Mouse (Mus musculus) gastrocnemius, postnatal 4 days (tissue): ENCODE measurements around the gene Galnt17. TPM values are rescaled to one million over a fixed set of nuclear protein-coding genes. Genes with fewer than 3 reads are reported as not detected.

Experiments used
- DNase-seq, 2 experiments: peaks; one replicate each; pipeline ENCODE4 v3.0.0; 2021 to 2022; ENCODE audit warnings: low spot score in 2 of 2, mixed read lengths in 2 of 2
- long read RNA-seq, 2 experiments: library from polyadenylated mRNA; stranded (forward); transcript quantifications; one replicate each; pipeline ENCODE4 v2.0.0; 2021
- total RNA-seq, 2 experiments: library from RNA; stranded (reverse); gene quantifications; 2 replicates each; pipeline ENCODE4 v1.2.3; 2021

The Galnt17 gene
- 10 to 100 TPM; 28.2 to 31.5 TPM for total RNA-seq
- long read RNA-seq, experiment 1, full-length matches to known transcripts, result 2 of 7 reads
- long read RNA-seq, experiment 1, partial matches to known transcripts, result 1 of 7 reads
- long read RNA-seq, experiment 1, other reads (novel, unspliced or antisense), result 4 of 7 reads
- long read RNA-seq, experiment 2, partial matches to known transcripts, result 3 of 8 reads
- long read RNA-seq, experiment 2, other reads (novel, unspliced or antisense), result 4 of 8 reads

DNA sequence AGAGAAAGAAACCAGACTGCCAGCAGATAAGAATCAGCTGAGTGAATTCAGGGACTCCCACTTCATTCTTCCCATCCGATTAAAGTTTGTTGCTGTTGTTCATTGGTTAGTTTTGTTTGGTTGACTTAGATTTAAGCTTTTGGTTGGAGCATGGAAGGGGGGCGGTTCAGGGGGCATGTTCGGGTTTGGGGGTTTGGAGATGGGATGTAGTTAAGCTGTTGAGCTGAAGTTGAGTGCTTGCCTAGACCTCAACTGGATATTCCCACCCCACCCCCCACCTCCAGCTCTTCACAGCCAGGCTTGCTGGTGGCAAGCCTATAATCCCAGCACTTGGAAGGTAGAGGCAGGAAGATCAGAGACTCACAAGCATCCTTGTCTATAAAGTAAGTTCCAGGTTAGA, at the start of gene Galnt17:
Galnt17 (minus strand) TSS at position 101 of the 400 bp plus-strand sequence.
- DNase-seq, result no peak

DNA sequence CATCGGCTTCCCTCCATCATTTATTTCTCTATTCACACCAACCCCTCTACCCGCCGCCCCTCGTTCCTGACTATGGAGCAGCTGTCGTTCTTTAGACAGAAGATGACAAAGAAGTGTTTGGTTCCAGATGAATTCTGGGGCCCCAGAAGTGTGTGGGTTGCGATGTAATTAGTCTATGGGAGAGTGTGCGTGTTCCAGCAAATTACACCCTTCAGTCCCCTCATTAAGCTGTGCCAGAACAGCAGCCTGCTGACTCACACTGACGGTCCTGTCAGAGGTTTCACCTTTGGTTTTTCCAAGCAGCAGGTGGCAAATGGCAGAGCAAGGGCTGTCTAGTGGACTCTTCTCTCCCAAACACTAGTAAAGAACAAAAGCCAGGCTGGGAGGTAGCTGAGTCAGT, 26.2 kb upstream of the Galnt17 start:
- DNase-seq, result no peak

DNA sequence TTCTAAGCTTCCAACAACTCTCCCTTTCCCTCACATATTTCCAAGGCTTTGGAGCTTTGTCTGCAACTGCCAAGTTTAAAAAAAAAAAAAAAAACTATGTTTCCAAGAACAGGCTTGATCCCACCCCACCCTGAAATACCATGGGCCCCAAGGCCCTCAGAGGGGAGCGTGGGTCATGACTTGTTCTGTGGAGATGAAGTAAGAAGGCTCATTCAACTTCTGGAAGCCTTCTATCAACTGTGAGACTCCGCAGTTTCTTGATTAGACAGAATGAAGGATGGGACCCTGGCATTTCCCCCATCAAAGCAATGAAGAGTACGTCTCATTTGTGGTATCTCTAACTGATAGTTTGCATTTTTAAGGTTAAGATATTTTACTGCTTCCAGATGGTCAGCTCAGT, 13.0 kb upstream of the Galnt17 start:
- no peak for DNase-seq

DNA sequence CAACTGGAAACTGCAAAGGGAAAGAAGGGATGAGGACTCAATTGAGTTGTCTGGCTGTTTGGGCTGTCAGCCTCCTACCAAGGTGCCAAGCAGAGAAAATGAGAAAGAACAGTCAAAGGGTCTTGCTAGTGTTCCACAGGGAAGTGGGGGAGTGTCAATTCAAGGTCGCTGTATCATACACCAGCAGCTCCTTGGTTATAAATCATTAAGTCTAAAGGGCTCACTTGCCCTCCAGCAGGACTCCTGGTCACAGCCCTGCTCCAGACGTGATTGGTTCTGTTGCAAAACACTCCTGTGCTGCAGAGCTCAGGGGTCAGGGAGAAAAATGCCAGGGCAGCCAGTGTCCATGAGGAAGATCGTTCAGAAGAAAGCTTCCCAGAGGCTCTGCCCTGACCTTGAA, 11.3 kb upstream of the Galnt17 start:
- DNase-seq, result no peak

DNA sequence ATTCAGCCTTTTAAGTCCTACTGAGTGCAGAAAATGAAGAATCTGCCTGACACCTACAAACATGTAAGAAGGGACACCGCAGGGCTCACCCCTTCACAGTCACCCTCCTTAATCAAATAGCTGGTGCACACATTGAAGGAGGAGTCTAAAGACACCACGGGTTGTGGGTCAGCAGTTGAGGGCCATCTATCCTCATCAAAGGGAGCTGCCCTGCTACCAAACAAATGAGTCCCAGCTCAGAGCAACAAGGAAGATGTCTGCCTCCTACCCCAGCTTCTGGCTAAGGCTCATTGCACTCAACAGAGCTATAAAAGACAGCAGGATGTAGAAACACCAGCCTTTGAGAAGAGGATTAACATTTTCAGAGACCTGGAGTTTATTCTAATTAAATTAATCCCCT, 10.8 kb upstream of the Galnt17 start:
- no peak for DNase-seq

DNA sequence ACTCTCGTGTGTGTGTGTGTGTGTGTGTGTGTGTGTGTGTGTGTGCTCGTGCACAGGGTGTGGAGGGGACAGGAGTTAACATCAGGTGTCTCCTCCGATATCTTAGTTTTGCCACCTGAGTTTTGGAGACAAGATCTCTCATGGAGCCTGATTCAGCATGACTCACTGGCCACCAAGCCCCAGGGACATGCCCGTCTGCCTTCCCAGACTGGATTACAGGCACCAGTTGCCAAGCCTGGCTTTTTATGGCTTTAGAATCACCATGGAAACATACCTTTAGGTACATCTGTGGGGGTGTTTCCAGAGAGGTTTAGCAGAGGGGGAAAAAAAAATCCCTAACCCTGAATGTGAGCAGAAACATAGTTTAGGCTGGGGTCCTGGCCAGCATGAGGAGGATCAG, 6.7 kb upstream of the Galnt17 start:
- DNase-seq, result no peak

DNA sequence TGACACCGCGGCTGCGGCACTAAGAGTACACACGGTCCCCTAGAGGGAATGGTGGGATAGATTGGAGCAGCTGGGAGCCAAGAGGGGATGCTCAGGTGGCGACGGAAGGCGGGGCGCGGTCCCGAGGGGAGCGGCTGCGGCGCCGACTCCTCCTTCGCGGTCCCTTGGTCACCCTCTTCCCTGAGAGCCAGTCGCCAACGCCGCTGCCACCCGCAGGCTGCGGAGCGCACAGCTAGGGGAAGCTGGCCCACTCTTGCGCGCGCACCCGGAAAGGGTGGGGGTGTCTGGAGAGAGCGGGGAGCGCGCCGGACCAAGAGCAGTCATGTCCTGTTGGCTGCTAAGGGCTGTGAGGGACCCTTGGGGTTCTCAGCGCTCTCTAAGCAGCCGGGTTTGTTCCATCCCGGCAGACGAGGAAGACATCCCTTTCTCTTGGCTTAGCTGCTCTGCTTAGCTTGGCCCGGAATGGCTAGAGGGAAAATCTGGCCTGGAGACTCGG, 593 bp downstream of the Galnt17 start:
- peak; percentile 82 to 90 for DNase-seq

DNA sequence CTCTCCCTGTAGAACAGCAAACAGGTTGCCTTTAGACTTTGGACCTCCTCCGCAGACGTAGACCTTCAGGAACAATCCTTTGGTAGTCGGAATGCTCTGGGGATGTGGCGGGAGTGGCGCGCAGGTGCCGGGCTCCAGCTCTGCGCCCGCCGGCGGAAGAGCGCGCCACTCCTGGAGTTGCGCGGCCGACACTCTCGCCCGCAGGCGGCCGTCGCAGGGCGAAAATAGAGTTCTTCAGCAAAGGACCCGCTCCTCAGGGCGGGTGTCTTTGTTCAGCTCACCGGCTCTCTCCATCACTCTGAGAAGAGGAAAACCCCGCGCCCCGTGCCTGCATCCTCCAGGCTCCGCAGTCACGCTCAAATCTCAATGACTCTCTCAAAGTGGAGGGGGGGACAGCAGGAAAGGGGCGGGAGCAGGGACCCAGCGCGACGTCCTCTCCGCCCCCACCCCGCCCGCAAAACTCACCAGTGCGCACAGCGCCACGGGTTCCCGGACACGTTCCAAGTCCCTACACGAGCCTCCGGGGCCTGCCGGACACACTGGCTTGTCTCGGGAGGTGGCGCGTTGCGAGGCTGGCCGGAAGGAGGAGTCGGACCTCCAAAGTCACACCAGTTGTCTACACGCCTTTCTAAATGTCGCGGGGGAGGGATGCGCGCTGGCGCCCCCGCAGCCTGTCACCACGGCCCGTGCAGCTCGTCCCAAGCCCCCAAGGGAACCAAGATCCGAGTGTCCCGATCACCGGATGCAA, 1.2 kb downstream of the Galnt17 start:
- peak; percentile 51 to 69 for DNase-seq

DNA sequence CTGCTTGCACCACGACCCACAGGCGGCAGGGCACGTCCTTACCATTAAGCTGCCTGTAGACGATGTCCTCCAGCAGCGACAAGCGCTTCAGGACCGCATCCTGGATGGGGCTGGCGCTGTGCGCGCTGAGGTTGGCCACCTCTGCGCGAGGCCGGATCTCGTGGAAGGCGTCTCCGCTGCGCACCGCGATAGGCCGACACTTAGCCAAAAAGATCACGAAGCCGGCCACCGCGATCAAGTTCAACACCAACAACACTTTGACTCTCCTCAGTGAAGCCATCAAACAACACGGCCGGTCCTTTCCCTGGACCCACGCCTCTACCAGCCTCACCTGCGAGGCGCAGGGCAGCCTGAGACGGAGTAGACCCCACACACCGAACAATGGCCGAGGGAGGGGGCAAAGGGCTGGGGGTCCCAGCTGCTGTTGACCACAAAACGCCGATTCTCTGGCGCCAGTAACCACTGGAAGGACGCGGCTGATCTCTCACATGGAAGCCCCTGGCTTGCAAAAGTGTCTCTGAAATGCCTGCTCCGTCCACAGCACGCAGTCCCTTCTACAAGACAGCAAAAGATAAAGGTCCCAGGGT, 1.9 kb downstream of the Galnt17 start:
- peak in 1 of 2 experiments; percentile 52 for DNase-seq

DNA sequence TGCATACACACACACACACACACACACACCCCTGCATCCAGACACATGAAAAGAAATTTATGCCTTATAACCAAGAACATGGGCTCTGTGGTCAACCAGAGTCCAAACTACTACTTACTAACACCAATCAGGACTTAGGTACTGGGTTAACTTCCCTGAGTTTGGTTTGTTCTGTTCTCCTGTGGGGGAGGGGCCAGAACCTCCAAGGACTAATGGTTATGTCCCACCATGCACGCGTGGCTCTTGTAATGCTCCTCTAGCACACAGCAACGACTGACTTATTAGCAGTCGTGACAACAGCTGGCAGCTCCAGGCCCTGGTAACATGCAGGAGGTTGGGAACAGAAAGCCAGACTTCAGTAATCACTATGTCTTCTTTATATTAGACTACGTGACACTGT, 3.1 kb downstream of the Galnt17 start:
- DNase-seq, result no peak

DNA sequence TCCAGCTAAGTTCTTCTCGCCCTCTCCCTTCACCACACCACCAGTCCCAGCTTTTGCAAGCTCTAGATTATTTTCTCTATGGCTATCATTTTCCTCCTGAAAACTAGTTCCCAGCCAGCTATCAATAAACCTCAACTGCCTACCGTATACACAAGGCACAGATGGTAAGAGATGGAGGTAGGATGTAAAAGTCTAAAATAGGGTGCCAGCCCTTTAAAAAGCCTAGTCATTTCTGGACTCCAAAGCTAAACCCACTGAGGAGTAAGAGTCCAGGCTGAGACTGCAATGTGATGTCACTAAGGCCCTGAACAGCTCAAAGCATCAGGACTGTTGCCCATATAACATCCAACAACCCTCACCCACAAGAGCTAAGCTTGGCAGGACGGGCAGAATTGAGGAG, 6.8 kb downstream of the Galnt17 start:
- DNase-seq, result no peak

DNA sequence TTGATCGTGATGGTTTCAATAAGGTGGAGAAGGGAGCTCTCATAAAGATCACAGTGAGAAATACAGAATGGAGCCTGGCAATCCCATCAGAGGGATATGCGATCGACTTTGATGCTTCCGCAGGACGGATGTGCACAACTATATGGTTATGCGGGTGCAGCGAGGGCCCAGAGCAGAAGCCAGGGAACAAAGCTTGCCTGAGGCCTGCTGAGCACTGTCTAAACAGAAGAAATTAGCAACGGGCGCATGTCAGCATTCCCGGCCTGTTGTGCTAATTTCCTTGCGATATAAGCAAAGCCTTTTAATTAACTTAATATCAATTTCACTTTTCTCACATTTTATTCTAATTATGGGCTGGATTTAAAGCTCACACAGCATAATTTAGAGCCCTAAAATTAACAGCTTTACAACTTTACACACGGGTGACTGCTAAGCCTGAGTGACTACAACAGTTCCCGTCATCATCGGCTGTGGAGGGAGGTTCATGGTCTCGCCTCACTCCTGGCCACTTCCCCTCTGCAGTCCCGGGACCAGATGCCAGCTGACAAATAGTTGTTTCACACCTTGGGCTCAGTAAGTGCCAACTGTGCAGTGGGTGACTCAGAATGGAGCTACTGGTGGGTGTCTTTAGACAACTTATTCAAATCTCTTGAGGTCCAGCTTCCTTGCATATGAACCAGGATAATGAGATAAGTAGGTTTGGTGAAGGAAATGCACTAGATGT, 14.4 kb downstream of the Galnt17 start:
- DNase-seq, result no peak

DNA sequence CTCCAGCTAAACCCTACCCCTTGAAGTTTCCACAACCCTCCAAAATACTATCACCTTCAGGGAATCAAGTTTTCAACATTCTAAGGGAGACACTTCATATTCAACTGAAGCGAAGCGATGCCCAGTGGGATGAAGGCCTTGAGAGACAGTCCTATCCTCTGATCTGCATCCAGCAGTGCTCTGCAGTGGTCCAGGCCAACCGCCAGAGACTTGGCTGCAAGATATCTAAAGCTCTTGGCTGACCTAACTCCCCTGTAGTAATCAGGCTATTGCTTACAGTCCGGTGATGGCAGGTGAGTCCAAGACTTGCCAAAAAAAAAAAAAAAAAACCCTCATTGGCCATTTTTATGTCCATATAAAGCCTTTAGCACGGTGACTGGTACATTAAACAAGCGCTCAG, 21.2 kb downstream of the Galnt17 start:
- no peak for DNase-seq

DNA sequence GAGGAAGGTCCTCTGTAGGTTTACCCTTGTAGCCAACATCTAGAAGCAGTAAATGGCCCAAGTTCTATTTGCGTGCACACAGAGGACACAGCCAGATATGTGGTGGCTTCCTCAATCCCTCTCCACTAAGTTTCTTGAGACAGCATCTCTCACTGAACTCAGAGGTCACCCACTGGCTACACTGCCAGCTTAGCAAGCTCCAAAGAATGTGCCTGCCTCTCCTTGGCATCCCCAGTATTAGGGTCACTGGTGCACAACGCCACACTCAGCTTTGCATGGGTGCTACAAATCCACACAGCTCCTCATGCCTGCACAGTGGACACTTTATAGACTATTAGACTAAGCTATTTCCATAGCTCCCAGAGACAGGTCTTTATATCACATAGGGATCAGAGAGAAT, 21.6 kb downstream of the Galnt17 start:
- DNase-seq, result no peak

DNA sequence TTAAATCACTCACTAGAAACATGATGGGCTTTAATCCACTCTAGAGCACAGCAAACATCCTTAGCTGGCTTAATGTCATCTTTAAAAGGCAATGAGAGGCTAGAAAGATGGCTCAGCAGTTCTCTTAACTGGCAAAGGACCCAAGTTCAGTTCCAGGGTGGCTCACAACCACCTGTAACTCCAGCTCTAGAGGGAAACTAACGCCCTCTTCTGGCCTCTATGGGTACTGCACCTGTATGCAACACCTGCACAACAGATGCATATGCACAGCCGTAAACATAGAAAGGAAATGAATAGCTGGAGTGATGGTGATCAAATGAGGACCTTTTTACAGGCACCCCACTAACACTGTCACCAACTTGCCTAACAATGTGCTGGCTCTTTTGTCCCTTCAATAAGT, 27.9 kb downstream of the Galnt17 start:
- DNase-seq, result no peak

DNA sequence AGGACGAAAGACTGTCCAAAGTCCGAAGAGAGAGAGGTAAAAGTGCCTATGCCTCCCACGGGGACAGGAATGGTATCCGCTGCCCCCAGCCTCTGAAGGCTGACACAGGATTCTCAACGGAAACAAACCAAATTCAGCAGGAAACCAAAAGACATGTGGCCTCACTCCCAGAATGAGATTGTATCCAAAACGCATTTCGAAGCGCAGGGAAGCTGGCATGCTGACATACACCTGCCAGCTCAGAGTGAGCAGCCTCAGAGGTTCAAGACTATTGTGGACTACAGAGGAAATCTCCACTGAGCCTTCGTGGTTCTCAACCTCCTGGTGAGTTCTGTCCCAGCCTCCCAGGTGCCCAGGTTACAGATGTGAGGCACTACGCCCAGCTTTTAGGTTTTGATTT, 29.0 kb downstream of the Galnt17 start:
- no peak for DNase-seq

DNA sequence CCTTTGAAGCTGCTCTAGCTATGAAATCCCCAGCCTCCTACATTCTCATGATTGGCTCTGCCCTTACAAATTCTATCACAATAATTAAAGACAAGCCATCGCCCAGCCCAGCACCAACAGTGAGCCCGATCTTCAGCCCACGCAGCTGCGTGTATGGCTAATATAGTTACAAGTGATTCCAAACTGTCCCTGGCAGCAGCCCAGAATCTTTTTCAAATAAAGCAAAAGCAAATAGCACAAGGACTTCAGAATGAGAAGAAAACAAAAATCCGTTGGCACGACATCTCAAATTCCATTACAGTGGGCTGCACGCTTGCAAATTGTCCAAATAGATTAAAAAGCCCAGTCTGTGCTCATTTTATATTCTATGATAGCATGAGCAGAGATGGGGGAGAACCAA, 31.1 kb downstream of the Galnt17 start:
- DNase-seq, result peak; percentile 22 to 71

DNA sequence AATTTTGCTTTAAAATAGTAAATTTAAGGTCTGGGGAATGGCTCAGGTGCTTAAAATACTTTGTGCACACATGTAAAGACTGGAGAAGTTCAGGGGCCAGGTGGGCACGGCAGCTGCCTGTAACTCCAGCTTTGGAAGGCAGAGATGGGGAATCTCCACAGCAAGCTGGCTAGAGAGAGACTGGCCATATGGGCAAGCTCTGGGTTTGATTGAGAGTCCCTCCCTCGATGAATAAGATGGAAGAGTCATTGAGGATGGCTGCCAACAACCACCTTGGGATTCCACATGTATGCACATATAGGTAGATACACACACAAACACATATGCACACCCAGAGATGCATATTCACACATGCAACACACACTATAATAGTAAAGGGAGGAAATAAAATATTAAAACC, 42.0 kb downstream of the Galnt17 start:
- DNase-seq, result no peak

DNA sequence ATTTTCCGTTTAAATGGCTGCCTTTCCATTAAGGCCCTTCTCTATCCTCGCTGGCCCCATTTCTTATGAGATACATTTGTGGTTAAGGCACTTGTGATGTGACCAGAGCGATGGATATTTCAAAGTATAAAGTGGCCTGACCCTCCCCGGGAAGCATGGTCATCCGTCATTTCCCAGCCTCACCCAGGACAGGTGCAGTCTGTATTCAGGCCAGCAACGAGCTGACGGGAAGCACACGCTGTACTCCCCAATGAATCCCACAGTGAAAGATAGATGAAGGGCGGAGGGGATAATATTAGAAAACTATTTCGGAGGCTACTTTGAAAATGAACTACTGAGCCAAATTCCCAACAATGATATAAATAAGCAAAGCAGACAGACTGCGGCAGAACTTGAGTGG, 44.2 kb downstream of the Galnt17 start:
- DNase-seq, result no peak

DNA sequence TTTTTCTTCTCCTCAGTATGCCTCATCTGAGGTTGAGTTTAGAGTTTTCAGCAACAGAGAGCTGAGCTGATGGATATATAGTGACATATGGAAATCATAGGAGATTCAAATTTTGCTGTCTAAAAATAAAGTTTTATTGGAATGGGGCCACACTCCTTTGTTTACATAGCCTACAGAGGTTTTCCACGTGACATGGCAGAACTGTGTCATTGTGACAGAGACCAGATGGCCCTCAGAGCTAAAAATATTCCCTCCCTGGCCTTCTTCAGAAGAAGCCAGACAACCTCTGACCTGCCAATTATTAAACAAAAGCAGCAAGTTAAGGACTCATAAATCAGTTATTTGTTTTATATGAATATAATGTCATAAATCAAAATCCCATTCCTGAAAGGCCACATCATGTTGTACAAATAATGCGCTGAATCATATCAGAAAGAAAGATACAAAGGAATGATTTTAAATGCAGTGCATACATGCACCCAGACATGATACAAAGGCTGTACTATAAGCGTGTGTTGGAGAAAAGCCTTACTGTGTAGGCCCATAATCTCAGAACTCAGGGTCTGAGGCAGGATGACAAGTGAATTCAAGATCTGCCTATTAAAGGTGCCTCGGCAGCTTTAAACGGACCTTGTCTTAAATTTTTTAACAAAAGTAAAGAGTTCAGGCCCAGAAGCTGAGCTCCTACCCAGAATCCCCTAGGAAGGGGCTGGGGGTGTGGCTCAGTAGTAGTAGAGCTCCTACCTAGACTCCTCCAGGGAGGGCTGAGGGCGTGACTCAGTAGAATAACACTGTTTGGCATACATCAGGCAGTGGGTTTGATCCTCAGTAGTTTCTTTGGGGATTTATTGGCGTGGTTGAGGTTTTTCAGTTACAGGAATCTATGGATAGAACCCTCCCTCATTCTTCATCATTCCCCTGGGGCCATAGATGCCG, 57.3 kb downstream of the Galnt17 start:
- no peak for DNase-seq

DNA sequence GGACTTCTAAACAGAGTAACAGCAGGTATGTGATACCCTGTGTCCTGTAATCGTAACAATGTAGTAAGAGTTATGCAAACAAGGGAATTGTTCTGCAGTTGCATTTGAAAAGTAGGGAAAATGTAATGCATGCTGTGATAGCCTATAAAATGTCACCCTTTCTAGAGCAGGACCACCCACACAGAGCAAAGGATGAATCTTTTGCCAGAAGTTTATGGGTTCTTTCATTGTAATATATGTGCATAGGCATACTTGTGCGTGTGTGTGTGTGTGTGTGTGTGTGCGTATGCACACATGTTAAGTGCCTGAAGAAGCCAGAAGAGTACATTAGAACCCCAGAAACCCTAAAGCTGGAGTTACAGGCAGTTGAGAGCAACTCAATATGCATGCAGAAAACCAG, 59.9 kb downstream of the Galnt17 start:
- DNase-seq, result no peak
